Mouse (Mus musculus) monocyte, adult 5-6 weeks (primary cell): ENCODE measurements around the gene Ppip5k1. TPM values are rescaled to one million over a fixed set of nuclear protein-coding genes. Genes with fewer than 3 reads are reported as not detected.

Source experiments
- ATAC-seq: fragments of 153-309, 156-312 bp; replicated peaks from 2 replicates; pipeline ENCODE4 v1.8.0; 2017; ENCODE audit warnings: mild to moderate bottlenecking; ENCODE audit not compliant: low TSS enrichment, insufficient number of reproducible peaks, severe bottlenecking, poor library complexity, low FRiP score
- total RNA-seq: library from RNA; stranded (forward); fragments of 200-1000, 200-491, 200-594 nt; gene quantifications from 3 replicates; pipeline ENCODE4 v1.2.3, GENCODE M21; 2017

The Ppip5k1 gene
- total RNA-seq, 1 experiment from 2014 or later = 5.3 TPM

- no peak for ATAC-seq
Measured at GRCm38 (mm10) chr2:121270521-121271235, 84.5 kb downstream of the Ppip5k1 start.

- no peak for ATAC-seq
Measured at GRCm38 (mm10) chr2:121268446-121268845, 86.8 kb downstream of the Ppip5k1 start.

Other genes with a start within 250 kb of the Ppip5k1 start
- not detected in 3 replicates for gene Tgm7, start 245.6 kb downstream of the Ppip5k1 start, total RNA-seq
- 6.5 to 11.1 TPM (median 8.5 TPM) in 3 replicates for gene Adal, start 215.0 kb downstream of the Ppip5k1 start, total RNA-seq
- gene Lcmt2, start 214.7 kb downstream of the Ppip5k1 start, total RNA-seq = 5.1 to 10.4 TPM (median 6.0 TPM) in 3 replicates
- 40.1 to 81.9 TPM (median 46.5 TPM) in 3 replicates for gene Tubgcp4, start 184.7 kb downstream of the Ppip5k1 start, total RNA-seq
- gene Zscan29, start 184.3 kb downstream of the Ppip5k1 start, total RNA-seq = 25.3 to 41.6 TPM (median 34.1 TPM) in 3 replicates
- gene Trp53bp1, start 84.0 kb downstream of the Ppip5k1 start, total RNA-seq = 15.8 to 38.3 TPM (median 16.2 TPM) in 3 replicates
- gene Map1a, start 65.8 kb downstream of the Ppip5k1 start, total RNA-seq = 0.10 TPM in 1 of 3 replicates, not detected in the others
- not detected in 3 replicates for gene Ckmt1, start 2.3 kb upstream of the Ppip5k1 start, total RNA-seq
- not detected in 3 replicates for gene Strc, start 31.8 kb upstream of the Ppip5k1 start, total RNA-seq
- gene Pdia3, start 58.4 kb upstream of the Ppip5k1 start, total RNA-seq = 151 to 226 TPM (median 182 TPM) in 3 replicates
- 2.6 to 2.7 TPM in 2 of 3 replicates, not detected in the other for gene Catsper2, start 58.4 kb upstream of the Ppip5k1 start, total RNA-seq
- gene Ell3, start 88.9 kb upstream of the Ppip5k1 start, total RNA-seq = 1.8 to 4.3 TPM (median 3.0 TPM) in 3 replicates
- gene Serf2, start 93.8 kb upstream of the Ppip5k1 start, total RNA-seq = 152 to 251 TPM (median 235 TPM) in 3 replicates
- 102 to 176 TPM (median 115 TPM) in 3 replicates for gene Hypk, start 97.9 kb upstream of the Ppip5k1 start, total RNA-seq
- 6.2 to 6.5 TPM (median 6.3 TPM) in 3 replicates for gene Serinc4, start 101.4 kb upstream of the Ppip5k1 start, total RNA-seq
- gene Mfap1b, start 118.7 kb upstream of the Ppip5k1 start, total RNA-seq = 89.4 to 102 TPM (median 99.0 TPM) in 3 replicates
- 80.7 to 102 TPM (median 84.5 TPM) in 3 replicates for gene Mfap1a, start 151.3 kb upstream of the Ppip5k1 start, total RNA-seq
- 8.2 to 13.5 TPM (median 10.6 TPM) in 3 replicates for gene Wdr76, start 151.3 kb upstream of the Ppip5k1 start, total RNA-seq